Mouse (Mus musculus) heart, embryonic 16.5 days (tissue): Measurements from ENCODE around the gene Tmem108. TPM values are rescaled to one million over a fixed set of nuclear protein-coding genes. Genes with fewer than 3 reads are reported as not detected.
"Not testable (repeated sequence)": the region's sequence is repeated elsewhere in the genome, so short reads cannot be mapped to it uniquely, and the experiment has no call there.

ENCODE experiments used
- ATAC-seq: fragments of 200-750 bp; cut with Nextera tagmentation; replicated peaks from 2 replicates; pipeline ENCODE4 v1.8.0; 2017; ENCODE audit warnings: moderate number of reproducible peaks; ENCODE audit not compliant: insufficient read depth, low FRiP score; ENCODE audit errors: extremely low read depth
- H3K27ac ChIP-seq: fragments of 300-500 bp; sonication (generic); 2 replicates; pipeline ENCODE4 v1.5.1; 2014; ENCODE audit warnings: mild to moderate bottlenecking, low read length, control low read depth, moderate library complexity
- H3K27me3 ChIP-seq: fragments of 300-500 bp; sonication (generic); 2 replicates; pipeline ENCODE4 v1.6.1; 2014; ENCODE audit warnings: low read length, mixed read lengths; ENCODE audit not compliant: control insufficient read depth, insufficient read depth
- H3K36me3 ChIP-seq: fragments of 300-500 bp; sonication (generic); 2 replicates; pipeline ENCODE4 v1.6.1; 2014; ENCODE audit not compliant: control insufficient read depth, insufficient read depth
- H3K4me1 ChIP-seq: fragments of 300-500 bp; sonication (generic); 2 replicates; pipeline ENCODE4 v1.6.1; 2014; ENCODE audit warnings: low read length, mixed read lengths; ENCODE audit not compliant: control insufficient read depth, insufficient read depth
- H3K4me2 ChIP-seq: fragments of 300-500 bp; sonication (generic); 2 replicates; pipeline ENCODE4 v1.6.1; 2014; ENCODE audit warnings: low read depth, mild to moderate bottlenecking, control low read depth, low read length
- H3K4me3 ChIP-seq: fragments of 300-500 bp; sonication (generic); 2 replicates; pipeline ENCODE4 v1.5.1; 2014; ENCODE audit warnings: mild to moderate bottlenecking, control low read depth, low read length
- H3K9ac ChIP-seq: fragments of 300-500 bp; sonication (generic); 2 replicates; pipeline ENCODE4 v1.6.1; 2014; ENCODE audit warnings: low read length, control low read depth
- H3K9me3 ChIP-seq: fragments of 300-500 bp; sonication (generic); replicated peaks from 2 replicates; pipeline ENCODE4 v1.6.1; 2016; ENCODE audit warnings: low read length; ENCODE audit not compliant: control insufficient read depth
- WGBS: fragments of 180-500 bp; shearing (Covaris S2); extraction: QIAGEN DNeasy Blood & Tissue Kit; methylation state at CpG from one replicate; pipeline ENCODE4 v1.1.7; 2014; 5-methylcytosine and 5-hydroxymethylcytosine counted together
- polyA plus RNA-seq: library from polyadenylated mRNA; unstranded; fragments of >200 nt; fragmentation: Nextera tagmentation; extraction: Ambion mirVana; gene quantifications from 2 replicates; pipeline ENCODE4 v1.2.1, GENCODE M21; 2015

The Tmem108 gene
- polyA plus RNA-seq, 1 experiment from 2014 or later = 44.8 TPM

- 68% methylated on average over 10 of the region's 10 CpGs for WGBS
- no peak for ATAC-seq
- H3K4me1 ChIP-seq = peaks cover 42% of the 10 kb centered on the region
Observed at GRCm38 (mm10) chr9:103689006-103689405, 72.6 kb downstream of the Tmem108 start.

GRCm38 (mm10) chr9:103687130-103687529 lies 74.5 kb downstream of the Tmem108 start:
- Histone ChIP-seq H3K36me3 (no peaks in the 10 kb centered on the region), H3K27me3 (no peaks in the 10 kb centered on the region), H3K9ac (no peak overlapping the region), H3K27ac (peak overlapping the region; percentile 74), H3K4me1 (peaks cover 44% of the 10 kb centered on the region), H3K9me3 (no peaks in the 10 kb centered on the region), H3K4me2 (no peak overlapping the region), H3K4me3 (no peak overlapping the region)
- 58% methylated on average over 6 of the region's 6 CpGs for WGBS
- ATAC-seq = no peak

More at GRCm38 (mm10) chr9:103689006-103689405, 72.6 kb downstream of the Tmem108 start:
- H3K27me3 ChIP-seq = no peaks in the 10 kb centered on the region
- no peak overlapping the region for H3K4me3 ChIP-seq
- H3K4me2 ChIP-seq = no peak overlapping the region
- H3K27ac ChIP-seq = peak overlapping the region; percentile 63
- H3K36me3 ChIP-seq = no peaks in the 10 kb centered on the region
- H3K9ac ChIP-seq = no peak overlapping the region
- no peaks in the 10 kb centered on the region for H3K9me3 ChIP-seq

DNA sequence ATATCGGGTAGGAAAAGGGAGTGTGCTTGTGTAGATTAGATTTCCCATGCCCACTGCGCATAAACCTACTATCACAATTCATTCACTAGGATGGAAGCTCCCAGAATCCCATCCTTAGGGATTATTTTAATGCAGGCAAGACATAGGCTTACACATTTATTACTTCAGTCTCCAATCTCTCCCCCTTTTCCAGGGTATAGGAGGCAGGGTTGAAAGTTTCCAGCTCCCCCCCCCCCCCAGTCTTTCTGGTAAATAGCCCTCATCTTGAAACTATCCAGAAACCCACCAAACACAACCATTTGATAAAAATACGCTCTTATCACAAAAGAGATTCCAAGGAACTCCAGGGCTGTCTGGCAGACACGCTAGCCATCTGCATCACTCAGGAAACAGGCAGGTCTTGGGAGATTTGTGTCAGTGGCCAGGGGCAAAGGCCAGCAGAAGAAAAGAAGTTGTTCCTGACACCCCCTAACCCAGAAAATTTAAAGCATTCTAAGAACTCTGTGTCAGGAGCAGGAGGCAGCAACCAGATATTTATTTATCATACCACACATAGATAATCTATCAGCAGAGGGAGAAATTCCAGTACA lies 79.8 kb downstream of the Tmem108 start:
- Histone ChIP-seq H3K27me3 (no peaks in the 10 kb centered on the region), H3K4me2 (no peak overlapping the region), H3K36me3 (no peaks in the 10 kb centered on the region), H3K9me3 (no peaks in the 10 kb centered on the region), H3K9ac (no peak overlapping the region), H3K4me1 (peaks cover 54% of the 10 kb centered on the region), H3K4me3 (no peak overlapping the region), H3K27ac (peak overlapping the region; percentile 46)
- ATAC-seq = peak; percentile 34; the same call in 1 of the 2 replicates
- 21% methylated on average over 4 of the region's 4 CpGs for WGBS

- H3K9ac ChIP-seq = peak overlapping the region; percentile 53; the same call in 1 of the 2 replicates
- H3K27me3 ChIP-seq = no peaks in the 10 kb centered on the region
- no peaks in the 10 kb centered on the region for H3K9me3 ChIP-seq
- peaks cover 52% of the 10 kb centered on the region for H3K4me1 ChIP-seq
- peak overlapping the region; percentile 5; the same call in 1 of the 2 replicates for H3K4me3 ChIP-seq
- H3K4me2 ChIP-seq = peak overlapping the region; percentile 52
- H3K27ac ChIP-seq = peak overlapping the region; percentile 96
- 11% methylated on average over 2 of the region's 2 CpGs for WGBS
- H3K36me3 ChIP-seq = no peaks in the 10 kb centered on the region
- ATAC-seq = peak; percentile 45
Observed at GRCm38 (mm10) chr9:103679234-103679633, 82.4 kb downstream of the Tmem108 start.

DNA sequence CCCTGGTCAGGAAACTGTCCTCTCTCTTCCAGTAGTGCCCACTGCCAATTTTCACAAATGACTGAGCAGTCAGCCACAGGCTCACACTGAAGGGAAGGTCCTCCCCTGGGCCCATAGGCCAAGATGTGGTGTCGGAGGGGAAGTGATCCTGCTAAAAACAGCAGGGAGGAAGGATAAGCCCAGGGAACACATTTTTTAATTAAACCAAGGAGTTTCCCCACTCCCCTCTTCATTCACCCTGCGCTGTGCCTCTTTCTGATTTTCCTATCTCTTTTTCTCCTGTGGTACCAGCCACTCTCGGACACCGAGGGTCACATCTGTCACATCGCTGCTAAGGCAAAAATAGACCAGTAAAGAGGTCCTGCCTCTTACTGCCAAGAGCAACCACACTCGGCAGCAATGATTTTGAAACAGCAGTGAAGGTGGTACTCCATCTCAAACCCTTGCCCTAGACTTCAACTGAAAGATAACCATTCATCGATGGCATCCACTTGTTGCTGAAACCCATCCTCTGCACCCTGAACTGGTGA lies 83.0 kb downstream of the Tmem108 start:
- no peaks in the 10 kb centered on the region for H3K9me3 ChIP-seq
- H3K4me3 ChIP-seq = peak overlapping the region; percentile 5; the same call in 1 of the 2 replicates
- no peaks in the 10 kb centered on the region for H3K36me3 ChIP-seq
- H3K9ac ChIP-seq = peak overlapping the region; percentile 53
- WGBS = 30% methylated on average over 7 of the region's 7 CpGs
- H3K27me3 ChIP-seq = no peaks in the 10 kb centered on the region
- peak overlapping the region; percentile 96 for H3K27ac ChIP-seq
- peak; percentile 68 for ATAC-seq
- H3K4me2 ChIP-seq = peak overlapping the region; percentile 52
- peaks cover 52% of the 10 kb centered on the region for H3K4me1 ChIP-seq

DNA sequence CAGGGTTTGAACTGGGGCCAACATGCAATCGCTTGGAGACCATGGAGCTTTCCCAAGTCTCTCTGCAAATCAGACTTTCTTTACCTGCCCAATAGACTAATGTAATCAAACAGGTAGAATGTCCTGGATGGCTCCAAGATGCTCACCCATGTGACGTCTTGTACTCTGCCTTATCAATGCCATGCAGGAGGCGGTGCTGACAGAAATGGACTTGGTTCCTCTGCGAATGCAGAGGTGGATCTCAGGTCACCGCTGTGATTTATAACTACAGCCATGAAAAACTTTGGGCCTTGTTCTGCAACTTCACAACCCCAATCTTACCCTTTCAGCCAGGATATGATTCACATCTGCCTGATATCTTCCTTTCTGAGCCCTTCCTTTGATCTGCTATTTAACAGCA lies 83.8 kb downstream of the Tmem108 start:
- no peaks in the 10 kb centered on the region for H3K9me3 ChIP-seq
- WGBS = 69% methylated on average over 5 of the region's 5 CpGs
- peaks cover 50% of the 10 kb centered on the region for H3K4me1 ChIP-seq
- H3K36me3 ChIP-seq = no peaks in the 10 kb centered on the region
- H3K27ac ChIP-seq = peak overlapping the region; percentile 96
- ATAC-seq = no peak
- no peak overlapping the region for H3K9ac ChIP-seq
- no peaks in the 10 kb centered on the region for H3K27me3 ChIP-seq
- H3K4me2 ChIP-seq = no peak overlapping the region
- no peak overlapping the region for H3K4me3 ChIP-seq

DNA sequence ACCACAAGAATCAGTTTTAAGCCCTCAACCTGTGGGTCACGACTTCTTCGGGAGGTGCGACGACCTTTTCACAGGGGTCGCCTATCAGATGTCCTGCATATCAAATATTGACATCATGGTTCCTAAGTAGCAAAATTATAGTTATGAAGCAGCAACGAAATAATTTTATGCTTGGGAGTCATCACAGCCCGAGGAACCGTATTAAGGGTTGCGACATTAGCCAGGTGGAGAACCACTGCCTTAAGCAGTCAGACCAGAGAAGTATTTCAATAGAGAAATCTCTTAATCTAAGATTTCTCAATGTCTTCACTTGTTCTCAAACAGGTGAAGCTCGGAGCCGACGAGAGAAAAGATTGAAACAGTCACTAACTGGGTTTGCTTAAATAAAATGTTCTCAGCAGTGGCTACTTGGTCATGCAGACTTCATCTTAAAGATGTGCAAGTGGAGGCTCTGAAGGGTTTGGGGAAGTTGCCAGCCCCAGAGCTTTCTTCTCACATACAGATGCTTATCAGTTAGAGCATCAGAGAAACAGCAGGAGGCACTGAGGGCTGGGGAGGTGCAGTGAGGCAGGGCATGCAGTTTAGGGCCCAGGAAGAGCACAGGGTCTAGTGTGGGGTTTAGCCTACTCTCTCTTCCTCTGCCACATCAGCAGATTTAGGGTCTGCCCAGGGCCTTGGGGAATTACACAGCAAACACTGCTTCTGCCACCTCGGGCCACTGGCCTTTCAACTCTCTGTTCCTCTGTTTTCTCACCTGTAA lies 85.7 kb downstream of the Tmem108 start:
- no peak overlapping the region for H3K9ac ChIP-seq
- H3K9me3 ChIP-seq = no peaks in the 10 kb centered on the region
- peaks cover 34% of the 10 kb centered on the region for H3K4me1 ChIP-seq
- H3K36me3 ChIP-seq = no peaks in the 10 kb centered on the region
- H3K4me3 ChIP-seq = no peak overlapping the region
- H3K4me2 ChIP-seq = no peak overlapping the region
- no peaks in the 10 kb centered on the region for H3K27me3 ChIP-seq
- 76% methylated on average over 13 of the region's 13 CpGs for WGBS
- ATAC-seq = no peak
- H3K27ac ChIP-seq = no peak overlapping the region

GRCm38 (mm10) chr9:103672881-103673280 lies 88.8 kb downstream of the Tmem108 start:
- Histone ChIP-seq H3K9me3 (no peaks in the 10 kb centered on the region), H3K27ac (no peak overlapping the region), H3K36me3 (no peaks in the 10 kb centered on the region), H3K4me1 (peaks cover 11% of the 10 kb centered on the region), H3K27me3 (no peaks in the 10 kb centered on the region), H3K4me3 (no peak overlapping the region), H3K4me2 (no peak overlapping the region), H3K9ac (no peak overlapping the region)
- no peak for ATAC-seq
- 89% methylated on average over 4 of the region's 4 CpGs for WGBS

DNA sequence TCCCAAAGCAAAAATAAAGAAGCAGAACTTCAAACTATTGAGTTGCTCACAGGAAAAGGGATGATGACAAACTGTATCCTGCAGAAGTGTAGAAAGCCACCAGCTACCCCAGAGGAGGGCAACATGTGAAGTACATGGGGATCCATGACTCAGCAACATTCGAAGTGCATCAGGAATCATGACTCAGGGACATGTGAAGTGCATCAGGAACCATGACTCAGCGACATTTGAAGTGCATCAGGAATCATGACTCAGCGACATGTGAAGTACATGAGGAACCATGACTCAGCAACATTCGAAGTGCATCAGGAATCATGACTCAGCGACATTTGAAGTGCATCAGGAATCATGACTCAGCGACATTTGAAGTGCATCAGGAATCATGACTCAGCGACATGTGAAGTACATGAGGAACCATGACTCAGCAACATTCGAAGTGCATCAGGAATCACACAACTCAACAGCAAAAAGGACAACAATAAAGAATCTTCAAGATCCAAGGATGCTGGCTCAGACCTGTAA lies 91.0 kb downstream of the Tmem108 start:
- H3K36me3 ChIP-seq, ATAC-seq, H3K4me1 ChIP-seq, H3K9ac ChIP-seq, H3K4me2 ChIP-seq, H3K27me3 ChIP-seq, H3K4me3 ChIP-seq, H3K27ac ChIP-seq, H3K9me3 ChIP-seq: not testable (repeated sequence)
- WGBS = 92% methylated on average over 8 of the region's 8 CpGs
